Mouse (Mus musculus): ENCODE data around the gene Itpka.

The Itpka gene

GRCm38 (mm10) chr2:119757601-119758100 lies 15.5 kb downstream of the Itpka start:
- DNase-seq (ENCODE audit: low read depth): no peak

- DNase-seq (ENCODE audit: low read depth): no peak
Measured at GRCm38 (mm10) chr2:119758101-119758843, 16.1 kb downstream of the Itpka start.

- DNase-seq (ENCODE audit: low read depth): no peak
Measured at GRCm38 (mm10) chr2:119758844-119759835, 17.0 kb downstream of the Itpka start.

GRCm38 (mm10) chr2:119760251-119760650 lies 18.1 kb downstream of the Itpka start, which contains the start of gene Ltk:
Ltk (minus strand) TSS chr2:119760431.
- no peak for DNase-seq (ENCODE audit: low read depth)

- DNase-seq (ENCODE audit: low read depth): no peak
Measured at GRCm38 (mm10) chr2:119762276-119762675, 20.1 kb downstream of the Itpka start.

- DNase-seq (ENCODE audit: low read depth): no peak
Measured at GRCm38 (mm10) chr2:119763924-119764323, 21.8 kb downstream of the Itpka start.

GRCm38 (mm10) chr2:119767246-119767645 lies 25.1 kb downstream of the Itpka start:
- no peak for DNase-seq (ENCODE audit: low read depth)

GRCm38 (mm10) chr2:119787206-119787883 lies 45.2 kb downstream of the Itpka start, which contains the start of gene Rpap1:
Rpap1 (minus strand) TSS chr2:119787537.
- DNase-seq (ENCODE audit: low read depth): peak; percentile 71

GRCm38 (mm10) chr2:119789996-119790395 lies 47.9 kb downstream of the Itpka start:
- no peak for DNase-seq (ENCODE audit: low read depth)

- no peak for DNase-seq (ENCODE audit: low read depth)
Measured at GRCm38 (mm10) chr2:119797279-119797783, 55.2 kb downstream of the Itpka start, which contains the start of gene Tyro3. Tyro3 (plus strand) TSS chr2:119797733.

- DNase-seq (ENCODE audit: low read depth): peak; percentile 51
Measured at GRCm38 (mm10) chr2:119798246-119798927, 56.2 kb downstream of the Itpka start.

GRCm38 (mm10) chr2:119799181-119799960 lies 57.2 kb downstream of the Itpka start:
- DNase-seq (ENCODE audit: low read depth): no peak

- DNase-seq (ENCODE audit: low read depth): no peak
Measured at GRCm38 (mm10) chr2:119799961-119800550, 57.9 kb downstream of the Itpka start.
